Mouse (Mus musculus): Measurements from ENCODE around the gene Usp46. TPM values are rescaled to one million over a fixed set of nuclear protein-coding genes. Genes with fewer than 3 reads are reported as not detected.
A peak's percentile ranks its signal among the peaks of the same experiment; 100 is the strongest.

Gene Usp46
- polyA plus RNA-seq, 1 experiment from 2014 or later: 44.0 TPM

GRCm38 (mm10) chr5:74067346-74067745 is 885 bp downstream of the Usp46 start:
- Histone ChIP-seq H3K9ac (peak overlapping the region; percentile 90), H3K9me3 (no peaks in the 10 kb centered on the region), H3K36me3 (no peaks in the 10 kb centered on the region), H3K4me3 (peak overlapping the region; percentile 82), H3K27ac (peak overlapping the region; percentile 98), H3K4me1 (peaks cover 39% of the 10 kb centered on the region), H3K27me3 (no peaks in the 10 kb centered on the region), H3K4me2 (replicated peaks) (peak overlapping the region; percentile 66)
- no peak for ATAC-seq (ENCODE audit: insufficient number of reproducible peaks, insufficient read depth, low FRiP score, low TSS enrichment)
- 5% methylated on average over 4 of the region's 4 CpGs for WGBS

GRCm38 (mm10) chr5:74066416-74067115 is 1.7 kb downstream of the Usp46 start:
- Histone ChIP-seq H3K4me2 (replicated peaks) (peak overlapping the region; percentile 66), H3K27ac (peak overlapping the region; percentile 98), H3K9me3 (no peaks in the 10 kb centered on the region), H3K27me3 (no peaks in the 10 kb centered on the region), H3K4me3 (peak overlapping the region; percentile 82), H3K36me3 (no peaks in the 10 kb centered on the region), H3K4me1 (peaks cover 41% of the 10 kb centered on the region), H3K9ac (peak overlapping the region; percentile 47)
- no peak for ATAC-seq (ENCODE audit: insufficient number of reproducible peaks, insufficient read depth, low FRiP score, low TSS enrichment)
- WGBS: 23% methylated on average over 12 of the region's 12 CpGs

DNA sequence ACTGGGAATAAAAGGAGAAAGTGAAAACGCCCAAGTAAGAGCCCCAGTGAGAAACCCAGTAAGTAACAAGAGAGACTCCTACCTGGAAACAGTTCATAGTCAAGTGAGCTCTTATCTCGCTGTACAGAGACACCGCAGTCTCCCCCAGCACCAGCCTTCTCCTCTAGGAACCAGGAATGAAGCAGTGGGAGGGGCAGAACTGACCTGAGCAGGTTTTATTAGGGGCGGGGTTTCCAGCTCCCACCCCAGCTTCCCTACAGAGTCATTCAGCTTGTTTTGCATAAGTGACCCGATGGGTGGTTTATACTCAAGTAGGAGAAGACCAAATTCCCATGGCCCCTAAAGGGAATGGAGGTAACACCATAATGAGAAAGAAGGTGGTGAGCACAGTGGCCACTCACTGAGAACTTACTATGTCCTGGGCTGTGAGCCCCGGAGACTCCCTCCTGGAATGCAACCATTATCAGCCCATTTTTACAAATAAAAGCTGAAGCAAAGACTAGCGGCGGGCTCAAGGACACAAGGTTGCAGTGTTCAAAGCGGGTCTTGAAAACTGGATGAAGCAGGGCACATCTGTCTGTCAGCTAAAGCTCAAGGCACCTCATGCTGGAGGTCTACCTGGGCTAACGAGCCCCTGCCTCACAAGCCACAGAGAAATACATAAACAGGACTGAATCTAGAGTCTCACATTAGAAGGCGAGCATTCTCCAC is 2.5 kb downstream of the Usp46 start:
- H3K27ac ChIP-seq: peak overlapping the region; percentile 98; the same call in 1 of the 2 replicates
- H3K9me3 ChIP-seq: no peaks in the 10 kb centered on the region
- H3K27me3 ChIP-seq: no peaks in the 10 kb centered on the region
- 0 out of 2 replicates have a peak overlapping the region, but pooled peaks have one; percentile 47 for H3K9ac ChIP-seq
- H3K4me3 ChIP-seq: peak overlapping the region; percentile 82
- peak overlapping the region; percentile 66 for H3K4me2 ChIP-seq (replicated peaks)
- no peak for ATAC-seq (ENCODE audit: insufficient number of reproducible peaks, insufficient read depth, low FRiP score, low TSS enrichment)
- peaks cover 46% of the 10 kb centered on the region for H3K4me1 ChIP-seq
- WGBS: 45% methylated on average over 11 of the region's 11 CpGs
- no peaks in the 10 kb centered on the region for H3K36me3 ChIP-seq

DNA sequence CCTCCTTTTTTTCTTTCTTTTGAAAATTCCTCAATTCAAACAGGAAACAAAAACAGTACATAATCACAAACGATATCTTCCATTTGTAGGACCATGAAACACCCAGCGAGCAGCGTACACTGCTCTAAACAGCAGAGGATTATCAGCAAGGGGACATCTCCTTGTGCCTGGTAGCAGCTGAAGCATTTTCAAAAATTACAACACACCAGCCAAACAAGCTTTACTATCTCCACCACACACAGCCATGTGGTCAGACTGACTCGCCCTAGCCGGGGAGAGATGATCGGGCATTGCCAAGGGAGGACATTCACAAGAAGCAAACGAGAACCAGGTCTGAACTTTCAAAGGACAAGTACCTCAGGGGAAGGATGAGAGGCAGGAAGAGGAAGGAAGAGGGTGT is 3.4 kb downstream of the Usp46 start:
- Histone ChIP-seq H3K4me1 (peaks cover 45% of the 10 kb centered on the region), H3K9me3 (no peaks in the 10 kb centered on the region), H3K27ac (no peak overlapping the region), H3K4me3 (no peak overlapping the region), H3K27me3 (no peaks in the 10 kb centered on the region), H3K36me3 (no peaks in the 10 kb centered on the region), H3K9ac (no peak overlapping the region), H3K4me2 (replicated peaks) (peak overlapping the region; percentile 66; the same call in 1 of the 2 replicates)
- 79% methylated on average over 7 of the region's 7 CpGs for WGBS
- no peak for ATAC-seq (ENCODE audit: insufficient number of reproducible peaks, insufficient read depth, low FRiP score, low TSS enrichment)

DNA sequence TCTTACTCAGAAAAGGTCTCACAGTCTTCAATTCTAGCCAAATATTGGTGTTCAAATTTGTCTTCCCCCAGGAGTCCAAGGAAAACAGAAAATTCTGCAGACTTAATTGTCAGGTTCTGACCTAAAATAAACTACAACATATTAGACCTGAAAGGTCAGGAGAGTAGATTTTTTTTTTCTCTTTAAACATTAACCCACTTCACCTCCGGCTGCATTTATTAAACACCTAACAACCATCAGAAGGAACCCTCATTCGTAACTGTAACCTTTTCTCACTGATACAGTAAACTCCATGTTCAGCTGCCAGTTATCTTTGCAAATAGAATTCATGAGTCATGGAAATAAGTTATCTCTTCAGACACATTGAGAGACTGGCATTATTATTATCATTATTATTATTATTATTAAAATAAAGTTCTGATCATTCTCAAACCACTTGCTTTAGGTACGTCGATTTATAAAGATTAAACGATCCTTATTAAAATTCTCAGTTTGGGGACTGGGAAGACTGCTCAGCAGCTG is 4.9 kb downstream of the Usp46 start:
- no peak overlapping the region for H3K4me3 ChIP-seq
- H3K9ac ChIP-seq: no peak overlapping the region
- H3K4me1 ChIP-seq: peaks cover 39% of the 10 kb centered on the region
- no peaks in the 10 kb centered on the region for H3K36me3 ChIP-seq
- no peak for ATAC-seq (ENCODE audit: insufficient number of reproducible peaks, insufficient read depth, low FRiP score, low TSS enrichment)
- no peaks in the 10 kb centered on the region for H3K9me3 ChIP-seq
- H3K27me3 ChIP-seq: no peaks in the 10 kb centered on the region
- no peak overlapping the region for H3K4me2 ChIP-seq (replicated peaks)
- WGBS: 86% methylated on average over 5 of the region's 5 CpGs
- no peak overlapping the region for H3K27ac ChIP-seq

DNA sequence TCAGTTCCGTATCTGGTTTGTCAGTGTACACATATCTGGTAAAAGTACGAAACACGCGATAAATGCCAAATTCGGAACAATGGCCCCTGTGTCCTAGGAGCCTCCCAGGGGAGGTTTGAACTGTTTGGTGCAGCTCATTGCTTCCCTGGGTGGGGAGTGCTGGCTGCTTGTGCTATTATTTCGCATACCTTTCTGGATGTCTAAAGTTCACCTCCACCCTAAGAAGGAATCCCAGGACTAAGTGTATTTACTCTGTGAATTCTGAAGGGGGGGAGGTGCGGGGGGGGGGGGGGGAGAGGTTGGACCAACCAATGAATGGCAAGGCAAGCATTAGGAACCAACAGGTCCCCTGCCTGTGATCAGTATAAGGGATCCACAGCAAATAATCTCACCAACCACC is 6.0 kb downstream of the Usp46 start:
- H3K36me3 ChIP-seq: no peaks in the 10 kb centered on the region

DNA sequence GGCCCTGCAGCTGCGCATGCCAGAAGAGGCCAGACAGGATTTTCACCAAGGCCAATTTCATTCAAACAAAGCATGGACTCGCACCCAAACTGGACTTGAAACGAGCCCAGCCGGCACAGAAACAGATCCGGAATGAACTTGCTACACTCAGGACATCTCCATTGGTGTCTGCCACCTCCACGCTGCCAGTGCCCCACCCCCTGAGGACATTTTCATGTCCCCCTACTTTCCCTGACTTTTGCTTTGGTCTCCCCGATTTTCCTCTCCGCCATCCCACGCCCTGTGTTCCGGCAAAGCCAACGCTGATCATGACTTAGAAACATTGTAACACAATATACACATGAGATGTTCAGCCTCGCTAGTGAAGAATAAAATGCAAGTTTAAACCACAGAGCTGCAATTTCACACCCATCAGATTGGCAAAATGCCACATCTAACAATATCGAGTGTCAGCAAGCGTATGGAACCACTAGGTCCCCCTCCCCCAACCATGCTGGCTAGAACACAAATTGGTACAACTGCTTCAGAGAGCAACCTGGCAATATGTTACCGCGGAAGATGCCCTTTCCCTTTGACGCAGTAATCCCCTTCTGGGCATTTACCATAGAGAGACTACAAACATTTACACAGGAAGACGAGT is 6.7 kb downstream of the Usp46 start:
- 68% methylated on average over 18 of the region's 18 CpGs for WGBS
- peaks cover 32% of the 10 kb centered on the region for H3K4me1 ChIP-seq
- ATAC-seq (ENCODE audit: insufficient number of reproducible peaks, insufficient read depth, low FRiP score, low TSS enrichment): no peak

More for the DNA sequence above, 6.0 kb downstream of the Usp46 start:
- peaks cover 36% of the 10 kb centered on the region for H3K4me1 ChIP-seq
- WGBS: 77% methylated on average over 7 of the region's 7 CpGs
- H3K27me3 ChIP-seq: no peaks in the 10 kb centered on the region
- no peak for ATAC-seq (ENCODE audit: insufficient number of reproducible peaks, insufficient read depth, low FRiP score, low TSS enrichment)
- no peak overlapping the region for H3K4me3 ChIP-seq
- H3K9ac ChIP-seq: no peak overlapping the region
- no peak overlapping the region for H3K27ac ChIP-seq
- H3K9me3 ChIP-seq: no peaks in the 10 kb centered on the region
- H3K4me2 ChIP-seq (replicated peaks): no peak overlapping the region

GRCm38 (mm10) chr5:74052171-74052909 is 15.9 kb downstream of the Usp46 start:
- no peak overlapping the region for H3K4me3 ChIP-seq
- H3K27ac ChIP-seq: no peak overlapping the region
- ATAC-seq (ENCODE audit: insufficient number of reproducible peaks, insufficient read depth, low FRiP score, low TSS enrichment): no peak
- H3K9me3 ChIP-seq: no peaks in the 10 kb centered on the region
- no peaks in the 10 kb centered on the region for H3K27me3 ChIP-seq
- H3K4me1 ChIP-seq: 0 out of 2 replicates have a peak, but pooled peaks cover 7% of the 10 kb centered on the region
- WGBS: 89% methylated on average over 15 of the region's 15 CpGs
- no peak overlapping the region for H3K9ac ChIP-seq
- no peak overlapping the region for H3K4me2 ChIP-seq (replicated peaks)
- H3K36me3 ChIP-seq: peaks cover 9% of the 10 kb centered on the region; the same call in 1 of the 2 replicates

More for the DNA sequence above, 6.7 kb downstream of the Usp46 start:
- Histone ChIP-seq H3K36me3 (no peaks in the 10 kb centered on the region), H3K9me3 (no peaks in the 10 kb centered on the region), H3K9ac (no peak overlapping the region), H3K4me2 (replicated peaks) (peak overlapping the region; percentile 15; the same call in 1 of the 2 replicates), H3K4me3 (no peak overlapping the region), H3K27me3 (no peaks in the 10 kb centered on the region), H3K27ac (peak overlapping the region; percentile 55)

DNA sequence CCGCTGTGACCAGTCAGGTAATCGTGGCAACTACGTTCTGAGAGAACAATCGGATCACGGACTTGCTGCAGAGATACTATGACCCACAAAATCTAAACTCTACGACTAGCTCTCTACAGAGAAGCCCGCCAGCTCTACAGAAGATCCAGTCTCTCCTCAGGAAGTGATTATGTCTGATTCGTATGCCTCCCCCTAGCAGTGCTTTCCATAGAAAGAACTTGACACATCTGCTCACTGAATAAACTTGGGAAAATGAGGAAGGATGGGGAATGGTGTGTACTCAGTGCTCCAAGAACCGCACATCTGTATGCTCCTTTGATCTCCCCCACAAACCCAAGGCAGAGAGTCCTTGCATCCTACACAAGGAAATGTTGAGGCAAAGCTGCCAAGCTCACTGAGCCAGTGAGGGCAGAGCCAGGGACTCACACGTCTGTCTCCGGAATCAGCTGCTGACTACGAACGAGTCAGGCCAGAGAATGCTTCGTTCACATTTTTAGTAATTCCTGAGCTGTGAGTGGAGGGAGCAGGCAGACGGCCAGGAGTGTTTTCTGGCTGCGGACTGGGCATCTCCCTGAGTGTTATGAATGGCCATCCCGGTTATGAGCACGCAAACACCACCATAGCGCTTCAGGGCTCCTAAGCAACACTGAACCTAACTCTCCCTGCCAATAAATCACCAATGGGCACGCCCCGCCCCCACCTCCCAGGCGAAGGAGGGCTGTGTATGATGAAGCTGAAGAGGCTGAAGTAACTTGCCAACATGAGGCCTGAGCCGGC is 16.6 kb downstream of the Usp46 start:
- H3K4me3 ChIP-seq: no peak overlapping the region
- WGBS: 92% methylated on average over 23 of the region's 23 CpGs
- peaks cover 12% of the 10 kb centered on the region; the same call in 1 of the 2 replicates for H3K36me3 ChIP-seq
- H3K4me1 ChIP-seq: peaks cover 5% of the 10 kb centered on the region; the same call in 1 of the 2 replicates
- no peak overlapping the region for H3K4me2 ChIP-seq (replicated peaks)
- no peak overlapping the region for H3K27ac ChIP-seq
- no peaks in the 10 kb centered on the region for H3K9me3 ChIP-seq
- ATAC-seq (ENCODE audit: insufficient number of reproducible peaks, insufficient read depth, low FRiP score, low TSS enrichment): no peak
- H3K27me3 ChIP-seq: no peaks in the 10 kb centered on the region
- no peak overlapping the region for H3K9ac ChIP-seq

DNA sequence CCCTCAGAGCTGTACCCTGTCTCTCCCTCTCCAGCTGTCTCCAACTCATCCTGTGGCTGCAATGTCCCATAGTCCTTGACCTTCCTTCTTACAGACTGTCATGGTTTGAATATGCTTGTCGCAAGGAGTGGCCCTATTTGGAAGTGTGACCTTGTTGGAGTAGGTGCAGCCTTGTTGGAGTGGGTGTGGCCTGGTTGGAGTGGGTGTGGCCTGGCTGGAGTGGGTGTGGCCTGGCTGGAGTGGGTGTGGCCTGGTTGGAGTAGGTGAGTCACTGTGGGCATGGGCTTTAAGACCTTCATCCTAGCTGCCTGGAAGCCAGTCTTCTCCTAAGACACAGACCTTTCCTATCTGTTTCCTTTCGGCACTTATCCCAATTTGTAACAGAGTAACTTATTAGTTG is 17.3 kb downstream of the Usp46 start:
- H3K4me1 ChIP-seq: peaks cover 9% of the 10 kb centered on the region
- H3K27ac ChIP-seq: no peak overlapping the region
- 93% methylated on average over 2 of the region's 2 CpGs for WGBS
- H3K36me3 ChIP-seq: peaks cover 12% of the 10 kb centered on the region; the same call in 1 of the 2 replicates
- no peak for ATAC-seq (ENCODE audit: insufficient number of reproducible peaks, insufficient read depth, low FRiP score, low TSS enrichment)
- no peaks in the 10 kb centered on the region for H3K9me3 ChIP-seq
- no peak overlapping the region for H3K4me3 ChIP-seq
- H3K9ac ChIP-seq: no peak overlapping the region
- no peak overlapping the region for H3K4me2 ChIP-seq (replicated peaks)
- H3K27me3 ChIP-seq: no peaks in the 10 kb centered on the region
